Mouse (Mus musculus) neural tube, embryonic 13.5 days (tissue): Measurements from ENCODE around the gene Baiap2l2. TPM values are rescaled to one million over a fixed set of nuclear protein-coding genes. Genes with fewer than 3 reads are reported as not detected.
A peak's percentile ranks its signal among the peaks of the same experiment; 100 is the strongest.

Experiments
- ATAC-seq: fragments of 200-750 bp; cut with Nextera tagmentation; 2 replicates; pipeline ENCODE4 v1.8.0; 2017; ENCODE audit warnings: low read depth, mild to moderate bottlenecking, moderate TSS enrichment, moderate library complexity
- H3K27ac ChIP-seq: fragments of 300-500 bp; sonication (generic); replicated peaks from 2 replicates; pipeline ENCODE4 v1.5.1; 2015; ENCODE audit warnings: moderate library complexity, mild to moderate bottlenecking, inconsistent platforms
- H3K27me3 ChIP-seq: fragments of 300-500 bp; sonication (generic); 2 replicates; pipeline ENCODE4 v1.6.1; 2015; ENCODE audit warnings: mild to moderate bottlenecking, inconsistent platforms
- H3K36me3 ChIP-seq: fragments of 300-500 bp; sonication (generic); 2 replicates; pipeline ENCODE4 v1.6.1; 2015; ENCODE audit warnings: mild to moderate bottlenecking, inconsistent platforms
- H3K4me1 ChIP-seq: fragments of 300-500 bp; sonication (generic); replicated peaks from 2 replicates; pipeline ENCODE4 v1.6.1; 2015; ENCODE audit warnings: inconsistent platforms
- H3K4me2 ChIP-seq: fragments of 300-500 bp; sonication (generic); 2 replicates; pipeline ENCODE4 v1.6.1; 2015; ENCODE audit warnings: inconsistent platforms, mild to moderate bottlenecking, moderate library complexity
- H3K4me3 ChIP-seq: fragments of 300-500 bp; sonication (generic); 2 replicates; pipeline ENCODE4 v1.5.1; 2015; ENCODE audit warnings: mild to moderate bottlenecking, inconsistent platforms
- H3K9ac ChIP-seq: fragments of 300-500 bp; sonication (generic); 2 replicates; pipeline ENCODE4 v1.6.1; 2015; ENCODE audit warnings: moderate library complexity, mild to moderate bottlenecking, inconsistent platforms
- H3K9me3 ChIP-seq: fragments of 300-500 bp; sonication (generic); 2 replicates; pipeline ENCODE4 v1.6.1; 2016; ENCODE audit warnings: inconsistent platforms
- WGBS: fragments of 180-500 bp; shearing (Covaris S2); methylation state at CpG from one replicate; pipeline ENCODE4 v1.1.7; 2015; 5-methylcytosine and 5-hydroxymethylcytosine counted together
- polyA plus RNA-seq: library from polyadenylated mRNA; unstranded; fragments of >200 nt; fragmentation: Nextera tagmentation; extraction: Ambion mirVana; gene quantifications from 2 replicates; pipeline ENCODE4 v1.2.1, GENCODE M21; 2015

Baiap2l2 gene
- polyA plus RNA-seq, 1 experiment from 2014 or later: 2.7 TPM

DNA sequence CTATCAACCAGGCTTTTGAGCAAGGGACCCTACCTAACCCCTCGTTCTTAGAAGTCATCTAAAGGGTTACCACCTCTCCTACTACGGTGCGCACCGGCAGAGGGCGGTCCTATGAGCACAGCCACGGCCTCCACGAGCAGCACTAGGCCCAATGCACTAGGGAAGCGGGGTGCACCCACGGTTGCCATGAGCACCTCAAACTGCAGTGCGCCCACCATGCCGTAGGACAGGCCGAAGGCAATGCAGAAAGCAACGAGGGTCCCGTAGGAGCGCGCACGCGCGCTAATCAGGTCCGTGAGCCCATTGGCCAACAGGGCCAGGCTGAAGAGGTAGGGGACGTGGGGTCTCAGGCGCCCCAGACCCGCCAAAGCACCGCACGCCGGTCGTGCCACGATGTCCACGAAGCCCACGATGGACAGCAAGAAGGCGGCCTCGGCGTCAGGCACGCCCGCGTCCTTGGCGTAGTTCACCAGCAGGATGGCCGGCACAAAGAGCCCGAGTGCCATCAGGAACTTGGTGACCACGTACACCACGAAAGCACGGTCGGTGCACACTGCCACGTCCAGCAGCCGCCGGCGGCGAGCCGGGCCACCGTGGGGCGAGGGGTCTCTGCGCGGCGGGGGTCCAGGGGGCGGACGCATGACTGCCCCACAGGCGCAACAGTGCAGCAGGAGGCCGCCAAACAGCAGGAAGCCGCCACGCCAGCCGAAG lies 33.4 kb downstream of the Baiap2l2 start:
- ATAC-seq: peak; percentile 77
- peaks cover 30% of the 10 kb centered on the region for H3K36me3 ChIP-seq
- H3K9ac ChIP-seq: peak overlapping the region; percentile 73
- 3% methylated on average over 61 of the region's 61 CpGs for WGBS
- H3K9me3 ChIP-seq: no peaks in the 10 kb centered on the region
- H3K4me2 ChIP-seq: peak overlapping the region; percentile 69
- no peak overlapping the region for H3K27ac ChIP-seq
- peaks cover 12% of the 10 kb centered on the region for H3K4me1 ChIP-seq
- peak overlapping the region; percentile 37 for H3K4me3 ChIP-seq
- peaks cover 58% of the 10 kb centered on the region for H3K27me3 ChIP-seq

- H3K27me3 ChIP-seq: peaks cover 58% of the 10 kb centered on the region
- WGBS: 56% methylated on average over 7 of the region's 7 CpGs
- ATAC-seq: no peak
Measured at GRCm38 (mm10) chr15:79251168-79251567, 34.2 kb downstream of the Baiap2l2 start.

GRCm38 (mm10) chr15:79250236-79250635 lies 35.1 kb downstream of the Baiap2l2 start:
- ATAC-seq: no peak

More at GRCm38 (mm10) chr15:79251168-79251567, 34.2 kb downstream of the Baiap2l2 start:
- Histone ChIP-seq H3K36me3 (peaks cover 37% of the 10 kb centered on the region), H3K27ac (no peak overlapping the region), H3K4me1 (peaks cover 12% of the 10 kb centered on the region), H3K9ac (no peak overlapping the region), H3K4me2 (no peak overlapping the region), H3K4me3 (no peak overlapping the region), H3K9me3 (no peaks in the 10 kb centered on the region)

DNA sequence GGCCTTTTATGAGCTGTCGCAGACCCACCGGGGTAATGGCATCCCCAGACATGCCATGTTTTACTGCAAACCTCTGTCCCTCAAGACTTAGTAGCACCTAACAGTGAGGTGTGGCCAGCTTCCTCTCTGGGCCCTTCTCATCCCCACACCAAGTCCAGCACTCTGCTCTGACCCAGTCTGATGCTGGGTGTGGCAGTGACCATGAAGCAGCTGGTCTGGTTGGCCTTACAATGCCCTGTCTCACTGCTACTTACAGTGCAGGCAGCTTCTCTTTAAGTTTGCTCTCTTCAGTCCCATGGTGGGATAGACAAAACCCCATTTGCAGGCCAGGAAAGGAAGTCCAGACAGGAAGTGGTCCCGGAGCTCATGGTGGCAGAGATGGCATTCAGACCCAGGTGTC lies 40.0 kb downstream of the Baiap2l2 start:
- H3K27ac ChIP-seq: no peak overlapping the region
- peaks cover 7% of the 10 kb centered on the region for H3K27me3 ChIP-seq
- H3K4me3 ChIP-seq: no peak overlapping the region
- WGBS: 93% methylated on average over 3 of the region's 3 CpGs
- H3K9me3 ChIP-seq: no peaks in the 10 kb centered on the region
- no peak overlapping the region for H3K9ac ChIP-seq
- no peak for ATAC-seq
- peaks cover 13% of the 10 kb centered on the region for H3K4me1 ChIP-seq
- H3K4me2 ChIP-seq: no peak overlapping the region
- peaks cover 77% of the 10 kb centered on the region for H3K36me3 ChIP-seq

More at GRCm38 (mm10) chr15:79250236-79250635, 35.1 kb downstream of the Baiap2l2 start:
- Histone ChIP-seq H3K27me3 (peaks cover 56% of the 10 kb centered on the region), H3K4me3 (no peak overlapping the region), H3K9me3 (no peaks in the 10 kb centered on the region), H3K27ac (no peak overlapping the region), H3K4me1 (peaks cover 12% of the 10 kb centered on the region), H3K36me3 (peaks cover 47% of the 10 kb centered on the region), H3K9ac (no peak overlapping the region), H3K4me2 (no peak overlapping the region)
- 87% methylated on average over 2 of the region's 2 CpGs for WGBS

GRCm38 (mm10) chr15:79244071-79244893 lies 41.1 kb downstream of the Baiap2l2 start:
- H3K27me3 ChIP-seq: no peaks in the 10 kb centered on the region
- 75% methylated on average over 7 of the region's 7 CpGs for WGBS
- H3K36me3 ChIP-seq: peaks cover 80% of the 10 kb centered on the region
- H3K4me3 ChIP-seq: no peak overlapping the region
- peak overlapping the region; percentile 31; the same call in 1 of the 2 replicates for H3K9ac ChIP-seq
- H3K4me1 ChIP-seq: peaks cover 13% of the 10 kb centered on the region
- no peaks in the 10 kb centered on the region for H3K9me3 ChIP-seq
- ATAC-seq: no peak
- no peak overlapping the region for H3K4me2 ChIP-seq
- H3K27ac ChIP-seq: peak overlapping the region; percentile 39; the same call in 1 of the 2 replicates

GRCm38 (mm10) chr15:79243234-79244042 lies 41.9 kb downstream of the Baiap2l2 start:
- H3K27ac ChIP-seq: peak overlapping the region; percentile 63
- peaks cover 13% of the 10 kb centered on the region for H3K4me1 ChIP-seq
- H3K36me3 ChIP-seq: peaks cover 80% of the 10 kb centered on the region
- H3K4me2 ChIP-seq: peak overlapping the region; percentile 20
- no peak overlapping the region for H3K9ac ChIP-seq
- no peak overlapping the region for H3K4me3 ChIP-seq
- H3K9me3 ChIP-seq: no peaks in the 10 kb centered on the region
- peak; percentile 97 for ATAC-seq
- no peaks in the 10 kb centered on the region for H3K27me3 ChIP-seq
- 8% methylated on average over 10 of the region's 10 CpGs for WGBS

DNA sequence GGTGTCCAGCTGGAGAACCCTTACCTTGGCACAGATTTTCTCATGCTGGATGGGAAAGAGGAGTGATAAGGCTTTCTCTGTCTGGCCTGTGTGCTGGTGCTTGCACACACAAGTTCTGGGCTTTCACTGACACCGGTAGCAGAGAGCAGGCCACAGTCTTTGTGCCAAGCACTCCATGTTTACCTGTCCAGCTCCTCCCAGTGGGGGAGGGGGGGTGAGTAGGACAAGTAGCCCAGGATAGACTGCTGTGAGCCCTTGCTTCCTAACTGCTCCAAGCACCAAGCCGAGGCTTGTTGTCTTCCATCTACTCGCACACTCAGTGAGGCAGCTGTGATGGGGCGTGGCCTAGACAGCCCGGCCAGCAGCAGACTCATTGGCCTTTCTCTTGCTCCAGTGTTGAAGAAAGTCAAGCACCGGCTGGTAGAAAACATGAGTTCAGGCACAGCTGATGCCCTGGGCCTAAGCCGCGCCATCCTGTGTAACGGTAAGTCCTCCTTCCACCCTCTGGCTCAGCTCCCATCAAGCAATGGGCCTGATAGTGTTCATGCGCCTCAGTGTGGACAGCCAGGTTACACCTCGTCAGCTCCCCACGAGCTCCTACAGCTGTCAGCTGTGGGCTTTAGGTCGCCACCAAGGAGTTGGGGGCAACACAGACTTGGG lies 42.6 kb downstream of the Baiap2l2 start:
- H3K27ac ChIP-seq: peak overlapping the region; percentile 63; the same call in 1 of the 2 replicates

DNA sequence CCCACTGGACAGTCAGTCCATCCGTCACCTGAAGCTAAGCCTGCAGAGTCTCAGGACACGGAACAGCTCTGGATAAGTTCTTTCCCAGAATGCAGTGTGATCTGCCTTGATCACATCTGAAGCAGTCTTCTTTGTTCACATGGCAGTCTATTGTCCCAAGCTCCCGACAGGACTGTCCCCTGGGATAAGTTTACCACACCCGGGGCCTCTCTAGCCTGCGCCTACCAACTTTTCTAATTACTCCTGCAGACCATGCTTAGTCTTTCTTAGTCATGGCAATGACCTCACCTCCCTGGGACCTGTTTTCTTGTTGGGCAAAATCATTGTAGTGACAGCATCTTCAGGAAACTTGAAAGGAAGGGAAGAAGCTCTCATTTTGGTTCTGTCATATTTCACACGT lies 47.3 kb downstream of the Baiap2l2 start:
- no peaks in the 10 kb centered on the region for H3K9me3 ChIP-seq
- H3K4me1 ChIP-seq: peaks cover 4% of the 10 kb centered on the region; the same call in 1 of the 2 replicates
- H3K36me3 ChIP-seq: peaks cover 83% of the 10 kb centered on the region
- no peak overlapping the region for H3K9ac ChIP-seq
- no peaks in the 10 kb centered on the region for H3K27me3 ChIP-seq
- H3K4me3 ChIP-seq: no peak overlapping the region
- WGBS: 72% methylated on average over 6 of the region's 6 CpGs
- no peak for ATAC-seq
- no peak overlapping the region for H3K27ac ChIP-seq
- H3K4me2 ChIP-seq: no peak overlapping the region

More for the DNA sequence above, 42.6 kb downstream of the Baiap2l2 start:
- H3K36me3 ChIP-seq: peaks cover 80% of the 10 kb centered on the region
- H3K4me3 ChIP-seq: no peak overlapping the region
- 77% methylated on average over 13 of the region's 13 CpGs for WGBS
- no peak overlapping the region for H3K9ac ChIP-seq
- H3K4me2 ChIP-seq: no peak overlapping the region
- H3K4me1 ChIP-seq: peaks cover 13% of the 10 kb centered on the region
- peak; percentile 46 for ATAC-seq
- H3K27me3 ChIP-seq: no peaks in the 10 kb centered on the region
- no peaks in the 10 kb centered on the region for H3K9me3 ChIP-seq

DNA sequence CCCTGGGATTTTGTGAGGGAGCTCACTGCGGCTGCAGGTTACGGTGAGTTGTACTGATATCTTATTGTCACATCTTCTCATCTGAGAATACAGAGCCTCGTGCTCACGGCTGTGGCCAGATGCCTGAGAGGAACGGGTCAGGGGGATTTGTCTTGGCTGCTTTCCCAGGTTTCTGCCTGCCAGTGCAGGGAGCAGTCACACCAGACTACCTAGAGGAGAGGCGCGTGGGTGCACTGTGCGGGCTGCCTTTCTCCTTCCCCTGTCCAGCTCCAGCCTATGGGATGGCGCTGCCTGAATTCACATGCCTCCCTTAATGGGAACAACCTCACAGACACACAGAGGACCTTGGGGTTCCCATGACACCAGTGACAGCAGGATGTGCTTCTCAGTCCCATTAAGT lies 50.1 kb downstream of the Baiap2l2 start:
- Histone ChIP-seq H3K36me3 (peaks cover 85% of the 10 kb centered on the region), H3K9ac (no peak overlapping the region), H3K9me3 (no peaks in the 10 kb centered on the region), H3K4me1 (peaks cover 6% of the 10 kb centered on the region), H3K27ac (no peak overlapping the region), H3K4me2 (no peak overlapping the region), H3K27me3 (no peaks in the 10 kb centered on the region), H3K4me3 (no peak overlapping the region)
- no peak for ATAC-seq
- 75% methylated on average over 9 of the region's 9 CpGs for WGBS

DNA sequence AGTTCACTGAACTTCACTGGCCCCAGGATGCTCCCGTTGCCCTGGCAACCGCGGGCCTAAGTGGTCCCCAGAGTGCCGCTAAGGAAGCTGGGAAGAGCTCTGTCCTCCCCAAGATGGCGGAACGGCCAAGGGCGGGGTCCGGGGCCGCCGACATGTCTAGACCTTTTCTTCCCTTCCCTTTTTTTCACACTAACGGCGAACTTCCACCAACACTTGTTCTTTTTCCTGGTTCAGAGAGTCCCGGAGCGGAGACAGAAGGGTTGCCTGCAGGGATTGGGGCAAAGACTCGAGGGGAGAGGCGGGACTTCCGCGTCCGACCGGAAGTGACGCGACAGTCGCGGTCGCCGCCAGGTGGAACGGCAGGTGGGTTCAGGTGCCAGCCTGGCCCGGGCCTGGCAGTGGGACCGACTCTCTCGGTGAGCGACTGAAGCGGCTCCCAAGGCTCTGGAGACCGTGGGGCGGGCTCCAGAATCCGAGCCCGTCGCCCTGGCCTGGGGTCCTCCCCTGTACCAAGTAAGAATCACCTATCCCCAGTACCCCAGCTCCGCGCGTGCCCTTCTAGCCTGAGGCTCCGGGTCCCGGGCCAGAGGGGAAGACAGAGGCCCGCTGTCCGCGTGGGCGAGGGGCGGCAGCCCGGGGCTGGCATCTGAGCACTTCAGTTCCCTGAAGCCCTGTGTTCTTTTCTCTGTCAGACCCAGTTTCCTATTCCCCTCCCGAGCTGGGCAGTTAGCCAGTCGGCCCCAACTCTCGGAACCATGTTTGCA lies 56.1 kb downstream of the Baiap2l2 start, which contains the start of the genes Pick1 and Gm49486:
TSS of gene Pick1 (plus strand) at position 116 of the 764 bp plus-strand sequence.
TSS of gene Gm49486 (plus strand) at position 334 of the 764 bp plus-strand sequence.
- ATAC-seq: peak; percentile 91
- Histone ChIP-seq H3K4me3 (peak within 1 kb of the TSS; percentile 64), H3K4me2 (peak within 1 kb of the TSS; percentile 68), H3K9me3 (no peaks in the 10 kb centered on the region), H3K4me1 (peaks cover 25% of the 10 kb centered on the region), H3K27me3 (no peaks in the 10 kb centered on the region), H3K27ac (peak within 1 kb of the TSS; percentile 95), H3K9ac (peak within 1 kb of the TSS; percentile 86), H3K36me3 (peaks cover 27% of the 10 kb centered on the region)
- 2% methylated on average over 51 of the region's 51 CpGs for WGBS
